Mouse (Mus musculus): ENCODE results near the gene Tyro3.

GRCm38 (mm10) chr2:119797279-119797783, at the start of gene Tyro3:
- TF ChIP-seq CTCF (IDR thresholded peaks at IDR 0.05; ENCODE audit: borderline replicate concordance, extremely low read depth, insufficient read depth, insufficient read length) (no peak), POLR2A (IDR thresholded peaks at IDR 0.05; ENCODE audit: borderline replicate concordance, extremely low read depth, insufficient read depth, insufficient read length, poor library complexity, severe bottlenecking) (no peak)

Measured in brain, embryonic 14.5 days (tissue).